Mouse (Mus musculus) cerebellum, adult 2 months (tissue): Measurements from ENCODE around the gene Gtf3c6. TPM values are rescaled to one million over a fixed set of nuclear protein-coding genes. Genes with fewer than 3 reads are reported as not detected.

Source experiments
- DNase-seq, 2 experiments: peaks; one replicate each; pipeline ENCODE4 v3.0.0; 2021
- H3K27ac ChIP-seq: fragments of 200-500 bp; 2 replicates; pipeline ENCODE4 v1.5.1; 2012; ENCODE audit warnings: low read length, control low read depth, inconsistent platforms; ENCODE audit not compliant: insufficient read depth
- H3K27me3 ChIP-seq: fragments of 200-500 bp; 2 replicates; pipeline ENCODE4 v1.6.1; 2012; ENCODE audit warnings: inconsistent platforms, mild to moderate bottlenecking, low read length, moderate library complexity; ENCODE audit not compliant: control insufficient read depth, insufficient read depth
- H3K4me1 ChIP-seq: fragments of 200-500 bp; 2 replicates; pipeline ENCODE4 v1.6.1; 2011; ENCODE audit warnings: low read length; ENCODE audit not compliant: control insufficient read depth, insufficient read depth
- H3K4me3 ChIP-seq: fragments of 200-500 bp; replicated peaks from 2 replicates; pipeline ENCODE3; 2011; ENCODE audit warnings: mild to moderate bottlenecking, low read depth, low read length, control low read depth; ENCODE audit not compliant: insufficient read depth
- CTCF ChIP-seq: fragments of 200-500 bp; IDR thresholded peaks from 2 replicates; pipeline ENCODE4 v1.5.1; 2011; ENCODE audit warnings: low read depth, mild to moderate bottlenecking, control low read depth, low read length, moderate library complexity, borderline replicate concordance; ENCODE audit not compliant: insufficient read depth
- POLR2A ChIP-seq: fragments of 200-500 bp; IDR thresholded peaks from 2 replicates; pipeline ENCODE4 v1.6.1; 2011; ENCODE audit warnings: low read length, control low read depth, borderline replicate concordance; ENCODE audit not compliant: insufficient read depth
- WGBS: fragments of 180-500 bp; shearing (Covaris S2); methylation state at CpG from one replicate; pipeline ENCODE4 v1.1.7; 2018; 5-methylcytosine and 5-hydroxymethylcytosine counted together
- polyA plus RNA-seq: library from polyadenylated mRNA; depleted of rRNA; stranded (reverse); fragments of >200 nt; gene quantifications from 2 replicates; pipeline ENCODE4 v1.2.3, GENCODE M21; 2012; rRNA removed

Gtf3c6 gene
- polyA plus RNA-seq, 1 experiment: 33.2 TPM

DNA sequence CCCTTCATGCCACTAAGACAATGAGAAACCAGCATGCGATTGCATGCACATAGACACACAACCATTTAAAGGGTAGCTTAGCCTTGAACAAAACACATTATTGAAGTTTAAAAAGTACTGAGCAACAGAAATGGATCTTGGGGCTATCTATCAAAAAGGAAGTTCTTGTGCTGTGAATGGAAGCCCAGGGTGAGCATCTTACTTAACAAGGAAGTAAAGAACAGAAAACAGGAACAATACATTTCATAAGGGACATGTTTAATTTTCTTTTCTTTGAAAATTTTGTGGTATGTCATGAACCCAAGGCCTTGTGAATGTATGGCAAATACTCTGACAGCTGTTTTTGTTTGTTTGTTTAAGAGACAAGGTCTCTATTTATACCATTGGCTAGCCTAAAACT lies 28.2 kb downstream of the Gtf3c6 start:
- H3K4me3 ChIP-seq: no peak overlapping the region
- H3K27me3 ChIP-seq: no peaks in the 10 kb centered on the region
- WGBS: 100% methylated on average over 1 of the region's 1 CpGs
- H3K27ac ChIP-seq: no peak overlapping the region
- no peak for DNase-seq
- TF ChIP-seq POLR2A (no peak), CTCF (no peak)
- H3K4me1 ChIP-seq: no peaks in the 10 kb centered on the region

DNA sequence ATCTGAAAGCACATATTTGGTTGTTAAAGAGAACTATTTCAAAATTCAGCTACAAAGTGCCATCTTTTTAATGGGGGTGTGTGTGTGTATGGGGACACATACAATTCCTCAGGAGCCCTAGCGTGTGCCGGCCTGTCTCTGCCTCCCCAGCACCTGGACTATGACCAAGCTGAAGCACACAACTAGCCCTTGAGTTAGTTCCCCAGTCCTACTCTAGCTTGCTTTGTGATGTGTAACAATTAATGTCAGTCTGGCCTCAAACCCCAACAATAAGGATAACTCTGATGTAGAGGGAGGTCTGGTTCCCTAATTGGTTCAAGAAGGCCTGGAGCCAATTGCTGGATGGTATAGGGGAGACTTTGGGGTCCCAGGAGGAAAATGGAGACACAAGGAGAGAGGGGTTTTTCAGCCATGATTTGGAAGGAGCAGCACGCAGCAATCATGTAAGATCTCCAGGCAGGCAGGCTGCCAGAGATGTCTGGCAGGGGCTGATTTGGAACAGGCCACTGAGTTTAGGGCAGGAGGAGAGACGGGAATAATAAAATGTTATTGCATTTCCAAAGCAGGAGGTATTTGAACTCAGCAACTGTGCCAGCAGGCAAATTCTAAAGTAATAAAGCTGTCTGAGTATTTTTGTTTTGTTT lies 30.1 kb downstream of the Gtf3c6 start:
- DNase-seq: no peak
- 35% methylated on average over 4 of the region's 4 CpGs for WGBS
- H3K27ac ChIP-seq: no peak overlapping the region
- no peaks in the 10 kb centered on the region for H3K4me1 ChIP-seq
- TF ChIP-seq POLR2A (no peak), CTCF (no peak)
- H3K27me3 ChIP-seq: no peaks in the 10 kb centered on the region
- H3K4me3 ChIP-seq: no peak overlapping the region

DNA sequence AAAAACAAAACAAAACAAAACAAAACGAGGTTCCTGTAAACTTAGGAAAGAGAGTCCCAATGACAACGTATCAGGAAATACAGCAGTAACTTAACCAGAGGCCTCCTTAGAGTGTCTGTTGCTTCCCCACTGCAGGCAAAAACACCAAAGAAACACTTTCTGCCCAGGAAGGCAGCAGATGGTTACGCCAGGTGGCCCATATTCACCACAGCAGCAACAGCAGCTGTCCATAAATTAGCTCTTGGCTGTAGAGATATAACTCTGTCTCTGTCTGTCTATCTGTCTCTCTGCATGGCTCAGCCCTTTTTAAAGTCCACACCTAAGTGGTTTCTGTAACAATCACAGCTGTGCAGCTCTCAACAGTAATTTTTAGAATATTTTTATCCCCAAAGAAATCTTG lies 39.0 kb downstream of the Gtf3c6 start:
- no peak overlapping the region for H3K27ac ChIP-seq
- H3K4me1 ChIP-seq: no peaks in the 10 kb centered on the region
- 66% methylated on average over 3 of the region's 3 CpGs for WGBS
- no peak overlapping the region for H3K4me3 ChIP-seq
- TF ChIP-seq CTCF (no peak), POLR2A (no peak)
- no peak for DNase-seq
- no peaks in the 10 kb centered on the region for H3K27me3 ChIP-seq

DNA sequence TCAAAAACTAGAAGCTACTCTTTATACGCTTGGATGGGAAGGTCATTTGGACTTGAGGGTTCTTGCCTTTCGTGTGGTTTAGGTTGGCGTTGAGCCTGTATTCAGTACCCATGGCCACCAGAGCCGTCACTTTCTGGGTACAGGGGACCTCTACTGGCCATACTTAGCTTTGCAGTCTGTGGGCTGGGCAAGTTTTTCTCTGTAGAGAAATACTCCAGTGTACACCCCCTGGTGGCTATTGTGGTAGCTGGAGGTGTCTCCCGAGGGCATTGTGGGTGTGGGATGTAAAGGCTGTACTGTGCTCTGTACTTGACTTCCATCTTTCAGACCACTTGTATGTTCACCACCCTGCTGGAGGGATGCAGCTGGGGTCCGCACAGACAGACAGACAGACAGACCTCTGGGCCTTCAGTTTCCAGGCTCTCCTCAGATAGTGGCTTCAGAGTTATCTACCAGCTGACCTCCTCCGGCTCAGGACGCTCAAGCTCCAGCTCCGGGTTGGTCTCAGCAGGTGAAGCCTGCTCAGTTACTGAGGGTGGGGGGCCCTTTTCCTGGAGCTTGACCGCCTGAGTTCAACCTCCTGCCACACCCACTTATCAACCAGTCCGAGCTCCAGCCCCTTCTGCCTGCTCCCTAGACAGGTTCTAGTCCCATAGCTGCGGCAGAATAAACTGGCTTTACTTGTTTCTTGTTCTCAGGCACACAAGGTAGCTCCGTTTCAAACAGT lies 45.3 kb downstream of the Gtf3c6 start:
- H3K27ac ChIP-seq: no peak overlapping the region
- 42% methylated on average over 13 of the region's 13 CpGs for WGBS
- TF ChIP-seq POLR2A: no peak
- TF ChIP-seq CTCF: peak; percentile 96
- H3K4me3 ChIP-seq: no peak overlapping the region
- peak; percentile 81 to 86 for DNase-seq
- H3K4me1 ChIP-seq: no peaks in the 10 kb centered on the region
- no peaks in the 10 kb centered on the region for H3K27me3 ChIP-seq

Other genes starting within 250 kb of the Gtf3c6 start
- 0.62 and 0.69 TPM in 2 replicates for gene Mfsd4b1, start 232.8 kb downstream of the Gtf3c6 start, polyA plus RNA-seq
- 3.6 and 5.0 TPM in 2 replicates for gene Slc16a10, start 115.8 kb downstream of the Gtf3c6 start, polyA plus RNA-seq
- gene Rpf2, start 11.1 kb downstream of the Gtf3c6 start, polyA plus RNA-seq: 13.8 and 15.1 TPM in 2 replicates
- 113 and 114 TPM in 2 replicates for gene Amd1, start 44.1 kb upstream of the Gtf3c6 start, polyA plus RNA-seq
- 44.7 and 45.9 TPM in 2 replicates for gene Cdk19, start 81.5 kb upstream of the Gtf3c6 start, polyA plus RNA-seq